Comparison of ENCODE assay signal across 18 mouse cellular contexts in genomic region chr2:147370091-147370490, GRCm38 (mm10). TPM values are rescaled to one million over a fixed set of nuclear protein-coding genes. Genes with fewer than 3 reads are reported as not detected.
"Had no signal": no experiment of that assay in that cellular context is flagged by ENCODE, and none has a peak within 500 bp of the region (broad histone marks: within the 10 kb centered on the region; RNA-seq: fewer than 3 reads in every experiment).

No protein-coding gene starts in this region.

- H3K4me2 ChIP-seq: kidney, embryonic 15.5 days; limb, embryonic 15.5 days; liver, embryonic 12.5 days; lung, embryonic 14.5 days; neural tube, embryonic 12.5 days; stomach, embryonic 15.5 days had no signal

- ATAC-seq: liver, embryonic 12.5 days; midbrain, embryonic 16.5 days had no signal

- H3K4me3 ChIP-seq: kidney, embryonic 15.5 days; limb, embryonic 15.5 days; liver, embryonic 12.5 days; midbrain, embryonic 10.5 days; neural tube, embryonic 12.5 days; stomach, embryonic 15.5 days had no signal

- H3K4me1 ChIP-seq: liver, embryonic 12.5 days had no signal

- H3K9ac ChIP-seq: kidney, embryonic 15.5 days; limb, embryonic 15.5 days; liver, embryonic 12.5 days; lung, embryonic 14.5 days; neural tube, embryonic 12.5 days; stomach, embryonic 15.5 days had no signal

- H3K36me3 ChIP-seq: kidney, embryonic 15.5 days; limb, embryonic 15.5 days; liver, embryonic 12.5 days; midbrain, embryonic 10.5 days; neural tube, embryonic 12.5 days; stomach, embryonic 15.5 days had no signal

- H3K27ac ChIP-seq: kidney, embryonic 15.5 days; limb, embryonic 15.5 days; liver, embryonic 12.5 days; midbrain, embryonic 10.5 days; neural tube, embryonic 12.5 days; stomach, embryonic 15.5 days had no signal

- DNase-seq: kidney, postnatal 14 days; left cerebral cortex, postnatal 4 days; lung, embryonic 14.5 days; lung, postnatal 10 days; lung, postnatal 4 days; right cerebral cortex, postnatal 14 days; thymus, postnatal 36 days had no signal

- H3K9me3 ChIP-seq: kidney, embryonic 15.5 days; limb, embryonic 15.5 days; liver, embryonic 12.5 days; midbrain, embryonic 10.5 days; neural tube, embryonic 12.5 days; stomach, embryonic 15.5 days had no signal

RNA-seq across cellular contexts. Expression of gene Pax1, which starts 8.4 kb away (rescaled TPM):
- total RNA-seq: layer of hippocampus, adult 8-10 months; left cerebral cortex, postnatal 10 days; left cerebral cortex, postnatal 4 days; megakaryocyte, adult 5-6 weeks had no signal
- polyA plus RNA-seq: liver, embryonic 12.5 days; liver, embryonic 16.5 days; midbrain, embryonic 16.5 days; stomach, embryonic 15.5 days had no signal
